Mouse (Mus musculus) myocyte (in vitro differentiated cells): ENCODE results near the gene Itm2c.

ENCODE experiments used
- E2F4 ChIP-seq: IDR thresholded peaks from one replicate; pipeline ENCODE4 v1.6.1; 2011; ENCODE audit warnings: mild to moderate bottlenecking, control low read depth, moderate library complexity; ENCODE audit not compliant: insufficient read depth
- MAX ChIP-seq: IDR thresholded peaks from one replicate; pipeline ENCODE4 v1.6.1; 2011; ENCODE audit warnings: low read depth, mild to moderate bottlenecking, control low read depth
- MYOD1 ChIP-seq, 3 experiments: IDR thresholded peaks; one replicate each; pipeline ENCODE4 v1.6.1; 2011; ENCODE audit warnings: control low read depth in 2 of 3, low read depth in 2 of 3, mild to moderate bottlenecking in 2 of 3, moderate library complexity in 1 of 3; ENCODE audit not compliant: insufficient read length in 2 of 3, control insufficient read depth in 1 of 3
- MYOG ChIP-seq, 3 experiments: IDR thresholded peaks; one replicate each; pipeline ENCODE4 v1.6.1; 2011; ENCODE audit warnings: control low read depth in 2 of 3, low read depth in 2 of 3, mild to moderate bottlenecking in 2 of 3; ENCODE audit not compliant: insufficient read length in 2 of 3, control insufficient read depth in 1 of 3, insufficient read depth in 1 of 3
- POLR2A ChIP-seq: IDR thresholded peaks from one replicate; pipeline ENCODE4 v1.6.1; 2011; ENCODE audit warnings: low read depth, mild to moderate bottlenecking, control low read depth, moderate library complexity; ENCODE audit not compliant: insufficient read length
- SRF ChIP-seq: IDR thresholded peaks from one replicate; pipeline ENCODE4 v1.6.1; 2011; ENCODE audit warnings: low read depth; ENCODE audit not compliant: control insufficient read depth, insufficient read length
- USF1 ChIP-seq: IDR thresholded peaks from one replicate; pipeline ENCODE4 v1.6.1; 2011; ENCODE audit warnings: low read depth, mild to moderate bottlenecking, control low read depth, moderate library complexity

GRCm38 (mm10) chr1:85899388-85899761, 5.3 kb downstream of the Itm2c start:
- no peak for TF ChIP-seq SRF
- no peak for TF ChIP-seq MAX
- TF ChIP-seq MYOD1 (IDR thresholded peaks at IDR 0.05; ENCODE audit: control insufficient read depth in 1 of 3, insufficient read length in 2 of 3, low read depth in 2 of 3): no peak
- no peak for TF ChIP-seq POLR2A
- TF ChIP-seq E2F4: no peak
- no peak for TF ChIP-seq USF1
- no peak for TF ChIP-seq MYOG (IDR thresholded peaks at IDR 0.05; ENCODE audit: control insufficient read depth in 1 of 3, insufficient read depth in 1 of 3, insufficient read length in 2 of 3, low read depth in 2 of 3)
